Mouse (Mus musculus): Measurements from ENCODE around the gene E030018B13Rik. TPM values are rescaled to one million over a fixed set of nuclear protein-coding genes. Genes with fewer than 3 reads are reported as not detected.

Gene E030018B13Rik
- total RNA-seq (2021): not detected
- long read RNA-seq, experiment 1: 0 reads
- long read RNA-seq, experiment 2: 0 reads

GRCm38 (mm10) chr7:63916268-63916907 lies at the start of gene E030018B13Rik:
TSS of gene E030018B13Rik (plus strand) at chr7:63916857.
- no peak for DNase-seq
- intact Hi-C loops (cut with DNase I): no loop called here

GRCm38 (mm10) chr7:63868356-63868918 lies 48.2 kb upstream of the E030018B13Rik start:
- no peak for DNase-seq
- intact Hi-C loops (cut with DNase I): no loop called here

- intact Hi-C loops (cut with DNase I): no loop called here
- DNase-seq: no peak
Measured at GRCm38 (mm10) chr7:63871698-63872097, 45.0 kb upstream of the E030018B13Rik start.

- intact Hi-C loops (cut with DNase I): no loop called here
- no peak for DNase-seq
Measured at GRCm38 (mm10) chr7:63873880-63874279, 42.8 kb upstream of the E030018B13Rik start.

GRCm38 (mm10) chr7:63875686-63876085 lies 41.0 kb upstream of the E030018B13Rik start:
- no peak for DNase-seq
- intact Hi-C loops (cut with DNase I): loop anchor here (2.0 kb wide), 1 partner anchor 15 kb away; no protein-coding TSS in a partner anchor

- no peak for DNase-seq
- intact Hi-C loops (cut with DNase I): loop anchor here (2.0 kb wide), 1 partner anchor 16 kb away; no protein-coding TSS in a partner anchor
Measured at GRCm38 (mm10) chr7:63876640-63877039, 40.0 kb upstream of the E030018B13Rik start.

GRCm38 (mm10) chr7:63877610-63878009 lies 39.0 kb upstream of the E030018B13Rik start:
- DNase-seq: no peak
- intact Hi-C loops (cut with DNase I): loop anchor here (2.0 kb wide), 1 partner anchor 17 kb away; no protein-coding TSS in a partner anchor

- intact Hi-C loops (cut with DNase I): no loop called here
- DNase-seq: peak in 1 of 2 experiments; percentile 25
Measured at GRCm38 (mm10) chr7:63879583-63879982, 37.1 kb upstream of the E030018B13Rik start.

GRCm38 (mm10) chr7:63882739-63883138 lies 33.9 kb upstream of the E030018B13Rik start:
- intact Hi-C loops (cut with DNase I): no loop called here
- no peak for DNase-seq

- DNase-seq: no peak
- intact Hi-C loops (cut with DNase I): no loop called here
Measured at GRCm38 (mm10) chr7:63885025-63885424, 31.6 kb upstream of the E030018B13Rik start.

- DNase-seq: no peak
- intact Hi-C loops (cut with DNase I): no loop called here
Measured at GRCm38 (mm10) chr7:63887034-63887551, 29.6 kb upstream of the E030018B13Rik start.

GRCm38 (mm10) chr7:63887602-63888123 lies 29.0 kb upstream of the E030018B13Rik start:
- no peak for DNase-seq
- intact Hi-C loops (cut with DNase I): no loop called here

- DNase-seq: no peak
- intact Hi-C loops (cut with DNase I): no loop called here
Measured at GRCm38 (mm10) chr7:63888674-63889073, 28.0 kb upstream of the E030018B13Rik start.

GRCm38 (mm10) chr7:63889116-63889975 lies 27.3 kb upstream of the E030018B13Rik start:
- intact Hi-C loops (cut with DNase I): no loop called here

GRCm38 (mm10) chr7:63891488-63892075 lies 25.1 kb upstream of the E030018B13Rik start:
- intact Hi-C loops (cut with DNase I): no loop called here
- DNase-seq: no peak

More at GRCm38 (mm10) chr7:63889116-63889975, 27.3 kb upstream of the E030018B13Rik start:
- no peak for DNase-seq

GRCm38 (mm10) chr7:63893201-63893600 lies 23.5 kb upstream of the E030018B13Rik start:
- intact Hi-C loops (cut with DNase I): no loop called here
- DNase-seq: no peak

GRCm38 (mm10) chr7:63893729-63894128 lies 22.9 kb upstream of the E030018B13Rik start:
- DNase-seq: no peak
- intact Hi-C loops (cut with DNase I): no loop called here

- intact Hi-C loops (cut with DNase I): loop anchor here (5.0 kb wide), 1 partner anchor 43 kb away; the partner anchor contains the start of gene Klf13
- no peak for DNase-seq
Measured at GRCm38 (mm10) chr7:63894662-63895061, 22.0 kb upstream of the E030018B13Rik start.

- intact Hi-C loops (cut with DNase I): loop anchor here (5.0 kb wide), 1 partner anchor 42 kb away; the partner anchor contains the start of gene Klf13
- no peak for DNase-seq
Measured at GRCm38 (mm10) chr7:63895223-63895622, 21.4 kb upstream of the E030018B13Rik start.
